Mouse (Mus musculus): Measurements from ENCODE around the gene Sncb. TPM values are rescaled to one million over a fixed set of nuclear protein-coding genes. Genes with fewer than 3 reads are reported as not detected.

Gene Sncb
- polyA plus RNA-seq, 1 experiment from 2014 or later: not detected

DNA sequence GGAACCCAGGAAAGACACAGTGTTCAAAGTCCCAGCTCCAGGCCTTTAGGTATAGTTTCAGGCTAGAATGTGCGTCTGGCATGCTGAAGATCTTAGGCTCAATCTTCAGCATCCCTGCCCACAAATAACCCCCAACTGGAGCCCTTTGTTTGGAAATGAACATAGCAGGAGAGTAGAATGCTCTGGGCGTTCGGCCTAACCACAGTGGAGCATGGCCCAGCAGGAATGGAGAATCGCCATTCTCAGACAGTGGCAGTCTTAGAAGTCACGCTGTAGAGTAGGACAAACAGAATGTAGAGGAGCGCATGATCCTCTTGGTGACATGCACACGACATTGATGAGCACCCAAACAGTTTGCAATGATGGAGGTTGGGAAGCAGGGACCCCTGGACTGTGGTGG, 5.5 kb downstream of the Sncb start:
- H3K27ac ChIP-seq: no peak overlapping the region
- peaks cover 32% of the 10 kb centered on the region for H3K27me3 ChIP-seq (ENCODE audit: insufficient read depth, low read length)
- ATAC-seq (replicated peaks; ENCODE audit: low FRiP score, low read depth) (no peak), DNase-seq (ENCODE audit: low spot score) (no peak)
- 81% methylated on average over 7 of the region's 7 CpGs for WGBS
- no peak overlapping the region for H3K9ac ChIP-seq (ENCODE audit: low read depth, low read length)
- no peak overlapping the region for H3K4me2 ChIP-seq (ENCODE audit: low read length)
- no peak overlapping the region for H3K4me3 ChIP-seq (replicated peaks; ENCODE audit: low read depth, low read length)
- peaks cover 8% of the 10 kb centered on the region; the same call in 1 of the 2 replicates for H3K4me1 ChIP-seq (replicated peaks; ENCODE audit: insufficient read depth, low read length)
- no peaks in the 10 kb centered on the region for H3K9me3 ChIP-seq (replicated peaks; ENCODE audit: low read length)
- no peaks in the 10 kb centered on the region for H3K36me3 ChIP-seq (ENCODE audit: insufficient read depth, low read length)
- no peak for TF ChIP-seq CTCF (IDR thresholded peaks at IDR 0.05; ENCODE audit: low read depth)

DNA sequence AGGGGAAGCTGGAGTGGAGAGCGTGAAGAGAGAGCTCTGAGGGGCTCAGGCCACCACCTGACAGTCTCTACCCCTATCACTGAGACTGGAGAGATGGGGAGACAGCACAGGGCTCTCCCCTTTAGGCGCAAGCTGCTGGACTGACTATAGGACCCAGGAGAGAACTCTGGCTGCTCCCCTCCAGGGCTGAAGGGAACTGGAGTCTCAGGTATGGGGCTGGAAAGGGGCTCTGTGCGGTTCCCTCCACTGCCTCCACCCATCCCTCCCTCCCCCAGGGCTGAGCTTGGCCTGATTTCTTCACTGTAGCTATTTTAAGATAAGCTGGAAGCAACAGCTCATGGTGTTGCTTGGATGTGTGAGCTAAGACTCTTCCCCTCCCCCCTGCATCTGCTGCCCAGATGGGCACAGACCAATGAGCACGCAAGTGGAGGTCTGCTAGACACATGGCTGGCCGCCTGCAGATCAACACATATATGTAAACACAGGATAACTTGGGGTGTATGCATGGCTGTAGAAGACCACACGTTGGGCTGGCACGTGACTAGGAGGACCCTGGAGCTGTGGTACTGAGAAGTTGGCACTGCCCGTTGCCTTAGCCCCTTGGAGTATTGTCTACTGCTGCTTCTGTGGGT, 6.1 kb downstream of the Sncb start:
- Histone ChIP-seq H3K27ac (no peak overlapping the region), H3K9me3 (replicated peaks; ENCODE audit: low read length) (no peaks in the 10 kb centered on the region), H3K27me3 (ENCODE audit: insufficient read depth, low read length) (peaks cover 26% of the 10 kb centered on the region), H3K36me3 (ENCODE audit: insufficient read depth, low read length) (no peaks in the 10 kb centered on the region), H3K9ac (ENCODE audit: low read depth, low read length) (no peak overlapping the region), H3K4me3 (replicated peaks; ENCODE audit: low read depth, low read length) (no peak overlapping the region), H3K4me1 (replicated peaks; ENCODE audit: insufficient read depth, low read length) (peaks cover 6% of the 10 kb centered on the region; the same call in 1 of the 2 replicates), H3K4me2 (ENCODE audit: low read length) (no peak overlapping the region)
- ATAC-seq (replicated peaks; ENCODE audit: low FRiP score, low read depth): no peak
- WGBS: 63% methylated on average over 8 of the region's 8 CpGs
- DNase-seq (ENCODE audit: low spot score): no peak
- no peak for TF ChIP-seq CTCF (IDR thresholded peaks at IDR 0.05; ENCODE audit: low read depth)

DNA sequence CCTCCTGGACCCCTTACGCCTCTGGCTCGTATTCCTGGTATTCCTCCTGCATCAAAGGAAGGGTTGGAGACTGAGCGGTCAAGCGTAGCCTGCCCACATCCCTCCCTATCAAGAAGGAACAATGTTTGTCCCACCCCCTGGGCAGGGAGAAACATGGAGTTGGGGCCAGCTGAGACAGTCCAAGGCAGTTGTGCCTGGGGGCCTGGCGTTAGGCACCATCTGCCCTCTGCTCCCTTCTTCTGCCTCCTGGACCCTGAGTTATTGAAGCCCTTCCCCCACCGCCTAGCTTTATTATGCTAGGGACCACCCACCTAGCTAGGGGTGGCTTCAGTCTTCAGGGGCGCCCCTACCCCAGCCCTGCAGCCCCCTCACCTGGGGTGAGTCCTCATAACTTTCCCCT, 6.9 kb downstream of the Sncb start:
- Histone ChIP-seq H3K9me3 (replicated peaks; ENCODE audit: low read length) (no peaks in the 10 kb centered on the region), H3K36me3 (ENCODE audit: insufficient read depth, low read length) (no peaks in the 10 kb centered on the region), H3K4me2 (ENCODE audit: low read length) (no peak overlapping the region), H3K27ac (no peak overlapping the region), H3K9ac (ENCODE audit: low read depth, low read length) (no peak overlapping the region), H3K4me1 (replicated peaks; ENCODE audit: insufficient read depth, low read length) (peaks cover 6% of the 10 kb centered on the region; the same call in 1 of the 2 replicates), H3K4me3 (replicated peaks; ENCODE audit: low read depth, low read length) (no peak overlapping the region), H3K27me3 (ENCODE audit: insufficient read depth, low read length) (peaks cover 18% of the 10 kb centered on the region)
- no peak for DNase-seq (ENCODE audit: low spot score)
- 8% methylated on average over 7 of the region's 7 CpGs for WGBS
- no peak for ATAC-seq (replicated peaks; ENCODE audit: low FRiP score, low read depth)
- no peak for TF ChIP-seq CTCF (IDR thresholded peaks at IDR 0.05; ENCODE audit: low read depth)

DNA sequence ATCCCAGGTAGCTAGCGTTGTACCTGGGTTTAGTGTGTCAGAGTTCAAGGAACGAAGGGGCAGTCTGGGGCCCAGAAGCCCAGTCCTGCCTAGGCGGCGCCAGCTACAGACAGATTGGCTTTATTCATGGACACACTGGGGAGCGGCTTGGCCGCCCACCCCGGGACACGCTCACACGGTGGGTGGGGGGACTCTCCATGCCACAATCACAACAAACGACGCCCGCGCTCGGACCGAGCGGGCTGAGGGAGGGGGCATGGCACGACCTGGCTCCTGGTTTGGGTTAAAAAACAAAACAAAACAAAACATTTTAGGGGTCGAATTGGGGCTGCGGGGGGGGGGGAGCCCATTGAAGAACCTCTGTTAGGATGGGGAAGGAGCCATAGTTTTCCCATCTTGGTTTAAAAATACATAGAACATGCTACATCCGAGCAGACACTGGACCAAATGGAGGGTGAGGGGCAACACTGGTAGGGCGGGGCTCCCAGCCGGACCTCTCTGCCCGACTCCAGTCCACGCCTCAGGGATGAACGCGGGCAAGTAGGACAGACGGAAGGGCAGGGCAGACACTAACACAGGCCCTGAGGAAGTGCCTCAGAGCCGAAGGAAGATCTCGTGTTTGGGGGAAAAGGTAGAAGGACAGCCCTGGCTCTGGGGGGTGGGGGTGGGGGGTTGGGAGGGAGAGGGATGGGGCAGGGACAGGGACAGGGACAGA, 7.5 kb downstream of the Sncb start:
- H3K9me3 ChIP-seq (replicated peaks; ENCODE audit: low read length): no peaks in the 10 kb centered on the region
- no peak for TF ChIP-seq CTCF (IDR thresholded peaks at IDR 0.05; ENCODE audit: low read depth)
- H3K36me3 ChIP-seq (ENCODE audit: insufficient read depth, low read length): no peaks in the 10 kb centered on the region
- peak overlapping the region; percentile 60 for H3K4me2 ChIP-seq (ENCODE audit: low read length)
- H3K9ac ChIP-seq (ENCODE audit: low read depth, low read length): no peak overlapping the region
- DNase-seq (ENCODE audit: low spot score) (no peak), ATAC-seq (replicated peaks; ENCODE audit: low FRiP score, low read depth) (peak; percentile 42; the same call in 1 of the 2 replicates)
- no peak overlapping the region for H3K4me3 ChIP-seq (replicated peaks; ENCODE audit: low read depth, low read length)
- no peak overlapping the region for H3K27ac ChIP-seq
- peaks cover 6% of the 10 kb centered on the region; the same call in 1 of the 2 replicates for H3K4me1 ChIP-seq (replicated peaks; ENCODE audit: insufficient read depth, low read length)
- peaks cover 13% of the 10 kb centered on the region; the same call in 1 of the 2 replicates for H3K27me3 ChIP-seq (ENCODE audit: insufficient read depth, low read length)
- under 1% methylated on average over 29 of the region's 29 CpGs for WGBS

DNA sequence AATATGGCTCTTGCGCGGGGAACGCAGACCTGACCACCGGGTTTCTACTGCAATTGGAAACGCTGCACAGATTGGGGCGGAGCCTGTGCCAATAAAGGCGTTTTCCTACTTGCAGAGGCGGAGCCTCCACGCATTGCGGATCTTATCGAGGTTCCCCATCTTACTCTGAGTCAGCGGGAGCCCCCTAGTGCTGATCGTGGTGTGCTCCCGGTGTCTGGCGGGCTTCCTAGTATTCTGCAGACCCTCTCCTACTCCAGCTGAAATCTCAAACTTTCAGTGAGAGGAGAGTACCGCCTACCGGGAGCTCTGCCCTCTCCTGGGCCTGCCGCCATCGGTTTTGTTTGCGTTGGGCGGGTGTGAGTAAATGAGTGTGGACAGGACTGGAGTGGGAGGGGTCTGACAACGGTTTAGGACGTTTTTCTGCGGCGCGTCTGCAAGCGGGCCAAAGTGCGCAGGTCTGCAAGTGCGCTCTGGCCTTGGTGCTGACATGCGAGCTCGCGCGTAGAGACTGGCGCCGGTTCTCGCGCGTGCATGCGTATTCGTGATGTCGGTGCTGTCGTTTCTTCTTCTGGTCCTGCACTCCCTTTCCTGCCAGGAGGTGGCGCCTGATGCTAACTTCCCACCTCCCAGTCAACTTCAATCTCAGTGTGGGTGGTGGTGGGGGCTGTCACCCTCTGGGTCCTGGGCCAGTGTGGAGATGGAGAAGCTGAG, 8.2 kb downstream of the Sncb start:
- DNase-seq (ENCODE audit: low spot score) (peak; percentile 96), ATAC-seq (replicated peaks; ENCODE audit: low FRiP score, low read depth) (peak; percentile 81)
- TF ChIP-seq CTCF (IDR thresholded peaks at IDR 0.05; ENCODE audit: low read depth): peak; percentile 80
- peaks cover 10% of the 10 kb centered on the region; the same call in 1 of the 2 replicates for H3K27me3 ChIP-seq (ENCODE audit: insufficient read depth, low read length)
- no peaks in the 10 kb centered on the region for H3K9me3 ChIP-seq (replicated peaks; ENCODE audit: low read length)
- H3K9ac ChIP-seq (ENCODE audit: low read depth, low read length): no peak overlapping the region
- peak overlapping the region; percentile 12; the same call in 1 of the 2 replicates for H3K4me3 ChIP-seq (replicated peaks; ENCODE audit: low read depth, low read length)
- peak overlapping the region; percentile 60 for H3K4me2 ChIP-seq (ENCODE audit: low read length)
- H3K36me3 ChIP-seq (ENCODE audit: insufficient read depth, low read length): no peaks in the 10 kb centered on the region
- H3K4me1 ChIP-seq (replicated peaks; ENCODE audit: insufficient read depth, low read length): peaks cover 6% of the 10 kb centered on the region; the same call in 1 of the 2 replicates
- H3K27ac ChIP-seq: no peak overlapping the region
- WGBS: under 1% methylated on average over 43 of the region's 43 CpGs

Data from kidney, postnatal 0 days (tissue).